Mouse (Mus musculus) embryo, embryonic 11 days (tissue): ENCODE results near the gene Coq8a.

ENCODE experiments used
- DNase-seq: peaks from one replicate; pipeline ENCODE4 v3.0.0-alpha.2; 2015

The Coq8a gene

GRCm38 (mm10) chr1:180173017-180173416, 26.4 kb downstream of the Coq8a start:
- no peak for DNase-seq

- DNase-seq: no peak
These were observed 26.8 kb downstream of the Coq8a start for GRCm38 (mm10) chr1:180172600-180172999.

GRCm38 (mm10) chr1:180171883-180172282, 27.5 kb downstream of the Coq8a start:
- DNase-seq: no peak

- DNase-seq: no peak
These were observed 29.3 kb downstream of the Coq8a start for GRCm38 (mm10) chr1:180170071-180170470.

- no peak for DNase-seq
These were observed 30.2 kb downstream of the Coq8a start for GRCm38 (mm10) chr1:180169161-180169560.

- DNase-seq: no peak
These were observed 31.1 kb downstream of the Coq8a start for GRCm38 (mm10) chr1:180168294-180168693.

GRCm38 (mm10) chr1:180166533-180166932, 32.9 kb downstream of the Coq8a start:
- DNase-seq: no peak

GRCm38 (mm10) chr1:180162986-180163385, 36.4 kb downstream of the Coq8a start:
- DNase-seq: no peak

GRCm38 (mm10) chr1:180161566-180162355, 37.6 kb downstream of the Coq8a start:
- no peak for DNase-seq

- DNase-seq: no peak
These were observed 38.2 kb downstream of the Coq8a start for GRCm38 (mm10) chr1:180161160-180161559.

GRCm38 (mm10) chr1:180160545-180160944, 38.9 kb downstream of the Coq8a start:
- DNase-seq: no peak

GRCm38 (mm10) chr1:180158648-180159047, 40.8 kb downstream of the Coq8a start:
- DNase-seq: no peak

- no peak for DNase-seq
These were observed 48.2 kb downstream of the Coq8a start for GRCm38 (mm10) chr1:180151191-180151590.

- no peak for DNase-seq
These were observed 50.8 kb downstream of the Coq8a start for GRCm38 (mm10) chr1:180148563-180148962.

GRCm38 (mm10) chr1:180148036-180148435, 51.4 kb downstream of the Coq8a start:
- DNase-seq: no peak

GRCm38 (mm10) chr1:180140970-180141369, 58.4 kb downstream of the Coq8a start:
- DNase-seq: no peak

GRCm38 (mm10) chr1:180139158-180139557, 60.2 kb downstream of the Coq8a start:
- DNase-seq: peak; percentile 27

GRCm38 (mm10) chr1:180132187-180132586, 67.2 kb downstream of the Coq8a start:
- no peak for DNase-seq

GRCm38 (mm10) chr1:180131402-180131801, 68.0 kb downstream of the Coq8a start:
- no peak for DNase-seq

- no peak for DNase-seq
These were observed 71.2 kb downstream of the Coq8a start for GRCm38 (mm10) chr1:180128077-180128792.

GRCm38 (mm10) chr1:180118233-180118632, 81.2 kb downstream of the Coq8a start:
- peak; percentile 10 for DNase-seq

- peak; percentile 25 for DNase-seq
These were observed 82.9 kb downstream of the Coq8a start for GRCm38 (mm10) chr1:180116525-180116924.
